Mouse (Mus musculus): Measurements from ENCODE around the gene 1600015I10Rik. TPM values are rescaled to one million over a fixed set of nuclear protein-coding genes. Genes with fewer than 3 reads are reported as not detected.
"Not testable (repeated sequence)": the region's sequence is repeated elsewhere in the genome, so short reads cannot be mapped to it uniquely, and the experiment has no call there.

1600015I10Rik gene
- not detected in 2 replicates for total RNA-seq (2014; fragmentation: Nextera tagmentation)
- 0.22 TPM in 1 of 2 replicates, not detected in the other for total RNA-seq (2017)
- polyA plus RNA-seq (2012): not detected in 2 replicates

DNA sequence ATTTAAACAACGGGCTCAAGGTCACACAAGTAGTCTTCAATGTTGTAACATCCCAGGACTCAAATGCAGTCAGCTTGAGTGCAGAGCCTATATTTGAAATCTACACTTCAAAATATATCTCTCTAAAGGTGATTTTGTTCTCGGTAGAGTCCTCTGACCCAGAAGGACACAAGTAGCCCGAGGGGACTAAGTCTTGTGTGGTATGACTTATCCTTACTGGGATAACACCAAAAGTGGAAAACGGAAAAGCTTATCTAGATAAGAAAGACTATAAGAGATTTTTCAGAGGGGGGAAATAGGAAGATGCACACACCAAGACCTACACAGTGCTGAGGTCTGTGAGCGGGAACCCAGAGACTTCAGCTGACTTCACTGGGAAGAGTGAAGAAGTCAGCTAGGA lies at the start of gene 1600015I10Rik:
Gene 1600015I10Rik (plus strand): TSS at position 301 of the 400 bp plus-strand sequence.
- ATAC-seq (ENCODE audit: extremely low read depth, insufficient number of reproducible peaks, low FRiP score, poor library complexity, severe bottlenecking): no peak
- H3K36me3 ChIP-seq (replicated peaks): no peaks in the 10 kb centered on the region
- no peak for DNase-seq (ENCODE audit: low spot score)
- TF ChIP-seq POLR2AphosphoS5 (IDR thresholded peaks at IDR 0.05; ENCODE audit: insufficient replicate concordance, low read depth, low read length) (no peak), GATA2 (IDR thresholded peaks at IDR 0.05; ENCODE audit: borderline replicate concordance, low read depth, low read length) (no peak), TAL1 (conservative IDR thresholded peaks at IDR 0.05; ENCODE audit: low read depth, low read length) (no peak), CTCF (IDR thresholded peaks at IDR 0.05; ENCODE audit: low read depth, low read length) (no peak), GATA1 (IDR thresholded peaks at IDR 0.05; ENCODE audit: borderline replicate concordance, low read length) (no peak)
- no peaks in the 10 kb centered on the region for H3K9me3 ChIP-seq (replicated peaks)
- no peaks in the 10 kb centered on the region for H3K4me1 ChIP-seq (ENCODE audit: insufficient read depth, low read depth, low read length)
- H3K27me3 ChIP-seq (ENCODE audit: insufficient read depth, low read length): no peaks in the 10 kb centered on the region
- H3K4me3 ChIP-seq (ENCODE audit: low read depth, low read length): no peak within 1 kb of the TSS

DNA sequence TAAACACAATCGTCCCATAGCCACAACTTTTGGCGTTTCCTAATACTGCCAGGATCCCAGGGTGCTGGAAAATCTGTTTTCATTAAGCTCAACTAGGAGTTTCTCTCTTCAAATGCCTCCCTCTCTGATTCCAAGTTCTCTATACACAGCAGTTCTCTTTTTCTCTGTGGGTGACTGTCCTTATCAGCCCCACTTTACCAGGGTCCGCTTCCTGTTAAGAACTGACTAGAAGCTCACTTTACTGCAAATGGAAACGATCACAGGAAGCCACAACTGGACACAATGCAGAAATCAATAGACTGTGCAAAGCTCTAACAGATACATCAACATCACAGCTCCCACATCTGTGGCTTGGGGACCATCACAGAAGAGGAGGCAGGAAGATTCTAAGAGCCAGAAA lies 35.5 kb upstream of the 1600015I10Rik start:
- Histone ChIP-seq H3K36me3 (replicated peaks) (no peaks in the 10 kb centered on the region), H3K9me3 (replicated peaks) (no peaks in the 10 kb centered on the region), H3K27me3 (ENCODE audit: insufficient read depth, low read length) (0 out of 2 replicates have a peak, but pooled peaks cover 5% of the 10 kb centered on the region), H3K4me1 (ENCODE audit: insufficient read depth, low read depth, low read length) (no peaks in the 10 kb centered on the region), H3K4me3 (ENCODE audit: low read depth, low read length) (no peak overlapping the region)
- no peak for ATAC-seq (ENCODE audit: extremely low read depth, insufficient number of reproducible peaks, low FRiP score, poor library complexity, severe bottlenecking)
- TF ChIP-seq CTCF (IDR thresholded peaks at IDR 0.05; ENCODE audit: low read depth, low read length): no peak
- TF ChIP-seq GATA1 (IDR thresholded peaks at IDR 0.05; ENCODE audit: borderline replicate concordance, low read length): no peak
- TF ChIP-seq POLR2AphosphoS5 (IDR thresholded peaks at IDR 0.05; ENCODE audit: insufficient replicate concordance, low read depth, low read length): no peak
- TF ChIP-seq GATA2 (IDR thresholded peaks at IDR 0.05; ENCODE audit: borderline replicate concordance, low read depth, low read length): no peak
- no peak for TF ChIP-seq TAL1 (conservative IDR thresholded peaks at IDR 0.05; ENCODE audit: low read depth, low read length)
- DNase-seq (ENCODE audit: low spot score): no peak

- 0 out of 2 replicates have a peak, but pooled peaks cover 5% of the 10 kb centered on the region for H3K27me3 ChIP-seq (ENCODE audit: insufficient read depth, low read length)
- H3K4me1 ChIP-seq (ENCODE audit: insufficient read depth, low read depth, low read length): no peaks in the 10 kb centered on the region
- no peaks in the 10 kb centered on the region for H3K36me3 ChIP-seq (replicated peaks)
- no peaks in the 10 kb centered on the region for H3K9me3 ChIP-seq (replicated peaks)
- no peak for TF ChIP-seq GATA1 (IDR thresholded peaks at IDR 0.05; ENCODE audit: borderline replicate concordance, low read length)
- no peak for TF ChIP-seq POLR2AphosphoS5 (IDR thresholded peaks at IDR 0.05; ENCODE audit: insufficient replicate concordance, low read depth, low read length)
- TF ChIP-seq TAL1 (conservative IDR thresholded peaks at IDR 0.05; ENCODE audit: low read depth, low read length): no peak
- TF ChIP-seq GATA2 (IDR thresholded peaks at IDR 0.05; ENCODE audit: borderline replicate concordance, low read depth, low read length): no peak
- no peak for TF ChIP-seq CTCF (IDR thresholded peaks at IDR 0.05; ENCODE audit: low read depth, low read length)
- ATAC-seq (ENCODE audit: extremely low read depth, insufficient number of reproducible peaks, low FRiP score, poor library complexity, severe bottlenecking) (no peak), DNase-seq (ENCODE audit: low spot score) (no peak)
- no peak overlapping the region for H3K4me3 ChIP-seq (ENCODE audit: low read depth, low read length)
Measured at GRCm38 (mm10) chr6:48894938-48895818, 34.5 kb upstream of the 1600015I10Rik start.

DNA sequence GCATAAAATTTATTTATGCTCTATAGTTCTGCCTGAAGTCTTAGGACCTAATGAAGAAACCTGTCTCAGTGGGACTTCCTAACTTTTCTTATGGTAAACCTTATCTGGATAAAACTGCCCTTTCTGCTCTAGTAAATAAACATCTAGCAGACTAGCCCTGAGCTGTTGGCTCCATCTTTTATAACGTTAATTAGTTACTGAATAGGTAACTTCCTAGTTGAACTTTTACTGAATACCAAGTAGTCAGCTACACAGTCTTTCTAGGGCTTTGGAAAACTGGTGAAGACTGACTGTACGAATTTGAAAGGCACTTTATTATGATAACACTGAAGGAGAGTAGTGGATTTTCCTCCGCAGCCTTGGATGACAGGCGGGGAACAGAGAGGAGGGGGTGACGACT lies 33.8 kb upstream of the 1600015I10Rik start:
- Histone ChIP-seq H3K4me3 (ENCODE audit: low read depth, low read length) (no peak overlapping the region), H3K27me3 (ENCODE audit: insufficient read depth, low read length) (0 out of 2 replicates have a peak, but pooled peaks cover 5% of the 10 kb centered on the region), H3K36me3 (replicated peaks) (no peaks in the 10 kb centered on the region), H3K4me1 (ENCODE audit: insufficient read depth, low read depth, low read length) (no peaks in the 10 kb centered on the region), H3K9me3 (replicated peaks) (no peaks in the 10 kb centered on the region)
- ATAC-seq (ENCODE audit: extremely low read depth, insufficient number of reproducible peaks, low FRiP score, poor library complexity, severe bottlenecking) (no peak), DNase-seq (ENCODE audit: low spot score) (no peak)
- no peak for TF ChIP-seq CTCF (IDR thresholded peaks at IDR 0.05; ENCODE audit: low read depth, low read length)

- ATAC-seq (ENCODE audit: extremely low read depth, insufficient number of reproducible peaks, low FRiP score, poor library complexity, severe bottlenecking) (no peak), DNase-seq (ENCODE audit: low spot score) (no peak)
- Histone ChIP-seq H3K36me3 (replicated peaks) (no peaks in the 10 kb centered on the region), H3K9me3 (replicated peaks) (no peaks in the 10 kb centered on the region), H3K4me1 (ENCODE audit: insufficient read depth, low read depth, low read length) (no peaks in the 10 kb centered on the region), H3K4me3 (ENCODE audit: low read depth, low read length) (no peak overlapping the region), H3K27me3 (ENCODE audit: insufficient read depth, low read length) (0 out of 2 replicates have a peak, but pooled peaks cover 5% of the 10 kb centered on the region)
- TF ChIP-seq TAL1 (conservative IDR thresholded peaks at IDR 0.05; ENCODE audit: low read depth, low read length) (no peak), CTCF (IDR thresholded peaks at IDR 0.05; ENCODE audit: low read depth, low read length) (no peak)
Measured at GRCm38 (mm10) chr6:48896956-48897355, 32.7 kb upstream of the 1600015I10Rik start.

- not testable (repeated sequence) for DNase-seq (ENCODE audit: low spot score); ATAC-seq (ENCODE audit: extremely low read depth, insufficient number of reproducible peaks, low FRiP score, poor library complexity, severe bottlenecking)
Measured at GRCm38 (mm10) chr6:48901316-48901715, 28.4 kb upstream of the 1600015I10Rik start.

More at GRCm38 (mm10) chr6:48901316-48901715, 28.4 kb upstream of the 1600015I10Rik start:
- H3K9me3 ChIP-seq (replicated peaks); H3K4me1 ChIP-seq (ENCODE audit: insufficient read depth, low read depth, low read length); H3K27me3 ChIP-seq (ENCODE audit: insufficient read depth, low read length); H3K36me3 ChIP-seq (replicated peaks); H3K4me3 ChIP-seq (ENCODE audit: low read depth, low read length): not testable (repeated sequence)

Measured in G1E (cell line).